Comparison of ENCODE assay signal across 12 mouse cellular contexts in the genomic region with DNA sequence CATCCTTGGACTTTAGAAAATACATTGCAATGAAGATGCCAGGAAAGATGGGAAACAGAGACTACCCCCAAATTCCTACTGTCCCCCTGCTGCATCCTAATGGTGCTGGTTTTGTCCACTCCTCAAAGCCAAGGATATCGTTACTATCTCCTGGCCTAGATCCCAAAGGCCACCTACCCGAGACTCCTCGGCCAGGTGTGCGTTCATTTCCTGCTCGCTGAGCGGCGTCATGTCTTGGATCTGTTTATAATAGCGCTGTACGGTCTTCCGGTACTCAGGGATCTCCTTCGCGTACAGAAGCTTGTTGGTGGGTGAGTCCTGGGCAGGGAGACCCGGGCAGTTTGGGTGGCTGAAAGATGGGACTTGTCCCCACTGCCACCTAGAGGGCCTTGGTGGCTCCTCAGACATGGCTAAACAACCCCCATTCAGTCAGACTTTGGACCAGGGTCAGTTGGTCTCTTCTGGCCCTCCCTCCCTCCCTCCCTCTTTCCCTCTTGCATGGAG. TPM values are rescaled to one million over a fixed set of nuclear protein-coding genes. Genes with fewer than 3 reads are reported as not detected.
DNase-seq lines count a peak whose midpoint lies in the region; ATAC-seq lines count a peak whose summit lies in the region.
"Had no signal": no experiment of that assay in that cellular context is flagged by ENCODE, and none has a peak within 500 bp of the region (broad histone marks: within the 10 kb centered on the region; RNA-seq: fewer than 3 reads in every experiment).

No protein-coding gene starts in this region.

- H3K4me3 ChIP-seq in heart, embryonic 16.5 days (ENCODE audit: low read length), result no peak overlapping the region
- H3K4me3 ChIP-seq in lung, embryonic 16.5 days (ENCODE audit: low read length), result no peak overlapping the region
- H3K4me3 ChIP-seq in forebrain, embryonic 14.5 days (ENCODE audit: low read depth, low read length), result no peak overlapping the region
- H3K4me3 ChIP-seq in stomach, embryonic 14.5 days (ENCODE audit: low read depth, low read length), result no peak overlapping the region
- H3K4me3 ChIP-seq: liver, embryonic 13.5 days; midbrain, embryonic 13.5 days had no signal

- peaks cover 4% of the 10 kb centered on the region for H3K9me3 ChIP-seq in heart, embryonic 16.5 days (replicated peaks; ENCODE audit: control insufficient read depth, low read length)
- H3K9me3 ChIP-seq in lung, embryonic 16.5 days (ENCODE audit: control insufficient read depth, low read length), result peaks cover 3% of the 10 kb centered on the region; the same call in 1 of the 2 replicates
- H3K9me3 ChIP-seq in forebrain, embryonic 14.5 days (replicated peaks; ENCODE audit: control insufficient read depth, low read length), result no peaks in the 10 kb centered on the region
- peaks cover 3% of the 10 kb centered on the region; the same call in 1 of the 2 replicates for H3K9me3 ChIP-seq in stomach, embryonic 14.5 days (ENCODE audit: control insufficient read depth, low read depth, low read length)
- H3K9me3 ChIP-seq: liver, embryonic 13.5 days; midbrain, embryonic 13.5 days had no signal

- peaks cover 6% of the 10 kb centered on the region; the same call in 1 of the 2 replicates for H3K36me3 ChIP-seq in heart, embryonic 16.5 days (ENCODE audit: control insufficient read depth, insufficient read depth)
- peaks cover 11% of the 10 kb centered on the region for H3K36me3 ChIP-seq in lung, embryonic 16.5 days (ENCODE audit: control insufficient read depth, insufficient read depth, low read length)
- H3K36me3 ChIP-seq in forebrain, embryonic 14.5 days (ENCODE audit: control insufficient read depth, insufficient read depth, low read length), result no peaks in the 10 kb centered on the region
- peaks cover 15% of the 10 kb centered on the region; the same call in 1 of the 2 replicates for H3K36me3 ChIP-seq in stomach, embryonic 14.5 days (ENCODE audit: control insufficient read depth, insufficient read depth, low read length)
- H3K36me3 ChIP-seq: liver, embryonic 13.5 days; midbrain, embryonic 13.5 days had no signal

- WGBS in heart, embryonic 16.5 days, result 71% methylated on average over 13 of the region's 13 CpGs
- 27% methylated on average over 13 of the region's 13 CpGs for WGBS in lung, embryonic 16.5 days
- 81% methylated on average over 13 of the region's 13 CpGs for WGBS in forebrain, embryonic 14.5 days
- 51% methylated on average over 13 of the region's 13 CpGs for WGBS in stomach, embryonic 14.5 days

- peak overlapping the region; percentile 78 for H3K27ac ChIP-seq in heart, embryonic 16.5 days (ENCODE audit: low read length)
- peak overlapping the region; percentile 75 for H3K27ac ChIP-seq in lung, embryonic 16.5 days (ENCODE audit: low read length)
- H3K27ac ChIP-seq in forebrain, embryonic 14.5 days (ENCODE audit: low read depth, low read length), result peak overlapping the region; percentile 62
- H3K27ac ChIP-seq in stomach, embryonic 14.5 days (ENCODE audit: low read length), result peak overlapping the region; percentile 39; the same call in 1 of the 2 replicates
- H3K27ac ChIP-seq: liver, embryonic 13.5 days; midbrain, embryonic 13.5 days had no signal

- H3K4me1 ChIP-seq in heart, embryonic 16.5 days (ENCODE audit: control insufficient read depth, insufficient read depth, low read length), result peaks cover 42% of the 10 kb centered on the region
- peaks cover 46% of the 10 kb centered on the region for H3K4me1 ChIP-seq in lung, embryonic 16.5 days (replicated peaks; ENCODE audit: control insufficient read depth, insufficient read depth, low read length)
- peaks cover 16% of the 10 kb centered on the region for H3K4me1 ChIP-seq in forebrain, embryonic 14.5 days (ENCODE audit: control insufficient read depth, insufficient read depth, low read length)
- H3K4me1 ChIP-seq in stomach, embryonic 14.5 days (ENCODE audit: control insufficient read depth, insufficient read depth, low read length), result peaks cover 28% of the 10 kb centered on the region

- ATAC-seq in heart, embryonic 16.5 days (replicated peaks; ENCODE audit: extremely low read depth, insufficient read depth, low FRiP score), result no peak
- no peak for ATAC-seq in lung, embryonic 16.5 days (ENCODE audit: low read depth)
- 0 out of 2 replicates have a peak, but pooled peaks have one; percentile 15 for ATAC-seq in forebrain, embryonic 14.5 days
- ATAC-seq in stomach, embryonic 14.5 days (ENCODE audit: insufficient number of reproducible peaks, insufficient read depth, low FRiP score, low read depth), result 0 out of 2 replicates have a peak, but pooled peaks have one; percentile 3
- no peak for ATAC-seq in granulocyte monocyte progenitor cell, adult 5-6 weeks (replicated peaks; ENCODE audit: poor library complexity, severe bottlenecking)
- ATAC-seq: activated CD4-positive, CD25-positive, alpha-beta regulatory T cell, adult 4 months; midbrain, embryonic 13.5 days had no signal

- no peak for DNase-seq in heart, adult 9 months (ENCODE audit: low spot score in 2 of 2)
- no peak for DNase-seq in lung, postnatal 4 days
- DNase-seq in forebrain, embryonic 14.5 days (ENCODE audit: low spot score), result no peak
- DNase-seq in urinary bladder, postnatal 14 days (ENCODE audit: low spot score), result no peak
- DNase-seq: liver, embryonic 13.5 days had no signal

- no peak overlapping the region for H3K9ac ChIP-seq in heart, embryonic 16.5 days (ENCODE audit: low read length)
- H3K9ac ChIP-seq in lung, embryonic 16.5 days (ENCODE audit: low read length), result peak overlapping the region; percentile 39; the same call in 1 of the 2 replicates
- H3K9ac ChIP-seq in forebrain, embryonic 14.5 days (ENCODE audit: low read length), result no peak overlapping the region
- H3K9ac ChIP-seq in stomach, embryonic 14.5 days (replicated peaks; ENCODE audit: low read depth, low read length), result no peak overlapping the region
- H3K9ac ChIP-seq: liver, embryonic 13.5 days; midbrain, embryonic 13.5 days had no signal

- H3K27me3 ChIP-seq in heart, embryonic 16.5 days (ENCODE audit: control insufficient read depth, insufficient read depth, low read length), result no peaks in the 10 kb centered on the region
- no peaks in the 10 kb centered on the region for H3K27me3 ChIP-seq in lung, embryonic 16.5 days (ENCODE audit: control insufficient read depth, insufficient read depth, low read depth, low read length)
- no peaks in the 10 kb centered on the region for H3K27me3 ChIP-seq in forebrain, embryonic 14.5 days (replicated peaks; ENCODE audit: control insufficient read depth, insufficient read depth, low read length)
- H3K27me3 ChIP-seq in stomach, embryonic 14.5 days (ENCODE audit: control insufficient read depth, insufficient read depth, low read length), result no peaks in the 10 kb centered on the region
- H3K27me3 ChIP-seq: liver, embryonic 13.5 days; midbrain, embryonic 13.5 days had no signal

- H3K4me2 ChIP-seq in heart, embryonic 16.5 days (ENCODE audit: low read depth, low read length), result no peak overlapping the region
- H3K4me2 ChIP-seq in lung, embryonic 16.5 days (ENCODE audit: low read depth, low read length), result no peak overlapping the region; the same call in 1 of the 2 replicates
- H3K4me2 ChIP-seq in forebrain, embryonic 14.5 days (ENCODE audit: low read length), result no peak overlapping the region
- H3K4me2 ChIP-seq in stomach, embryonic 14.5 days (replicated peaks; ENCODE audit: low read depth, low read length), result no peak overlapping the region
- H3K4me2 ChIP-seq: liver, embryonic 13.5 days; midbrain, embryonic 13.5 days had no signal

RNA-seq across cellular contexts. Expression of gene H1foo, which starts 11.7 kb away (rescaled TPM):
- not detected in 2 replicates for polyA plus RNA-seq in heart, embryonic 16.5 days (2015; fragmentation: Nextera tagmentation; extraction: Ambion mirVana)
- polyA plus RNA-seq in lung, embryonic 16.5 days (2015; fragmentation: Nextera tagmentation; extraction: Ambion mirVana), result not detected in 2 replicates
- polyA plus RNA-seq in forebrain, embryonic 14.5 days (2014; fragmentation: Nextera tagmentation; extraction: Ambion mirVana), result not detected in 2 replicates
- not detected in 2 replicates for polyA plus RNA-seq in stomach, embryonic 14.5 days (2014; fragmentation: Nextera tagmentation; extraction: Ambion mirVana)
- not detected in 2 replicates for total RNA-seq in granulocyte monocyte progenitor cell, adult 5-6 weeks (2014; fragmentation: Nextera tagmentation)
- not detected in 2 replicates for total RNA-seq in granulocyte monocyte progenitor cell, adult 5-6 weeks (2017)
- total RNA-seq: hematopoietic stem cell, adult 5-6 weeks had no signal
- polyA plus RNA-seq: liver, embryonic 13.5 days; midbrain, embryonic 13.5 days had no signal

RNA-seq across cellular contexts. Expression of gene Rho, which starts 24.9 kb away (rescaled TPM):
- 0.16 TPM in 1 of 2 replicates, not detected in the other for polyA plus RNA-seq in heart, embryonic 16.5 days (2015; fragmentation: Nextera tagmentation; extraction: Ambion mirVana)
- polyA plus RNA-seq in lung, embryonic 16.5 days (2015; fragmentation: Nextera tagmentation; extraction: Ambion mirVana), result 0.08 and 0.16 TPM in 2 replicates
- polyA plus RNA-seq in forebrain, embryonic 14.5 days (2014; fragmentation: Nextera tagmentation; extraction: Ambion mirVana), result 0.19 and 0.30 TPM in 2 replicates
- polyA plus RNA-seq in stomach, embryonic 14.5 days (2014; fragmentation: Nextera tagmentation; extraction: Ambion mirVana), result 0.25 TPM in 1 of 2 replicates, not detected in the other
- total RNA-seq in granulocyte monocyte progenitor cell, adult 5-6 weeks (2014; fragmentation: Nextera tagmentation), result not detected in 2 replicates
- not detected in 2 replicates for total RNA-seq in granulocyte monocyte progenitor cell, adult 5-6 weeks (2017)
- polyA plus RNA-seq: activated CD4-positive, CD25-positive, alpha-beta regulatory T cell, adult 4 months; liver, embryonic 13.5 days had no signal

RNA-seq across cellular contexts. Expression of gene Plxnd1, which starts 38.3 kb away (rescaled TPM):
- 46.0 and 49.6 TPM in 2 replicates for polyA plus RNA-seq in heart, embryonic 16.5 days (2015; fragmentation: Nextera tagmentation; extraction: Ambion mirVana)
- polyA plus RNA-seq in lung, embryonic 16.5 days (2015; fragmentation: Nextera tagmentation; extraction: Ambion mirVana), result 45.2 and 47.8 TPM in 2 replicates
- polyA plus RNA-seq in forebrain, embryonic 14.5 days (2014; fragmentation: Nextera tagmentation; extraction: Ambion mirVana), result 15.3 and 19.6 TPM in 2 replicates
- 43.1 and 44.5 TPM in 2 replicates for polyA plus RNA-seq in stomach, embryonic 14.5 days (2014; fragmentation: Nextera tagmentation; extraction: Ambion mirVana)
- 29.1 and 38.2 TPM in 2 replicates for total RNA-seq in granulocyte monocyte progenitor cell, adult 5-6 weeks (2014; fragmentation: Nextera tagmentation)
- total RNA-seq in granulocyte monocyte progenitor cell, adult 5-6 weeks (2017), result 43.3 and 46.6 TPM in 2 replicates

Comparison
In these comparisons a context has a peak if more than half of its experiments do, and no peak if none do; other contexts are left out.
1. ATAC-seq: peak in forebrain, embryonic 14.5 days (single experiment) and stomach, embryonic 14.5 days (single experiment); none in heart, embryonic 16.5 days (single experiment), lung, embryonic 16.5 days (single experiment) and granulocyte monocyte progenitor cell, adult 5-6 weeks (single experiment).
2. Peak in every context shown above with its lines, with median percentiles within 50 percentile points of each other: H3K27ac ChIP-seq.